Mouse (Mus musculus) liver (tissue): ENCODE measurements around the gene Gm45140.
"Not testable (repeated sequence)": the region's sequence is repeated elsewhere in the genome, so short reads cannot be mapped to it uniquely, and the experiment has no call there.

Source experiments
- DNase-seq: peaks from one replicate; pipeline ENCODE4 v3.0.0-alpha.2; 2020; ENCODE audit warnings: mixed read lengths

Gene Gm45140

GRCm38 (mm10) chr6:87774909-87775308 is 60.7 kb downstream of the Gm45140 start:
- no peak for DNase-seq

GRCm38 (mm10) chr6:87774466-87774865 is 61.1 kb downstream of the Gm45140 start:
- no peak for DNase-seq

GRCm38 (mm10) chr6:87770626-87771025 is 65.0 kb downstream of the Gm45140 start:
- DNase-seq = peak; percentile 32

GRCm38 (mm10) chr6:87764296-87764695 is 71.3 kb downstream of the Gm45140 start:
- not testable (repeated sequence) for DNase-seq

- peak; percentile 83 for DNase-seq
These were observed 72.0 kb downstream of the Gm45140 start for GRCm38 (mm10) chr6:87763376-87764280.

- DNase-seq = no peak
These were observed 73.4 kb downstream of the Gm45140 start for GRCm38 (mm10) chr6:87762161-87762560.

GRCm38 (mm10) chr6:87759850-87760249 is 75.7 kb downstream of the Gm45140 start:
- no peak for DNase-seq

GRCm38 (mm10) chr6:87759404-87759803 is 76.2 kb downstream of the Gm45140 start:
- DNase-seq = no peak

- no peak for DNase-seq
These were observed 78.7 kb downstream of the Gm45140 start for GRCm38 (mm10) chr6:87756896-87757295.

GRCm38 (mm10) chr6:87755196-87755595 is 80.4 kb downstream of the Gm45140 start:
- no peak for DNase-seq

- DNase-seq = no peak
These were observed 84.0 kb downstream of the Gm45140 start for GRCm38 (mm10) chr6:87751574-87751973.

GRCm38 (mm10) chr6:87750184-87750910 is 85.2 kb downstream of the Gm45140 start:
- no peak for DNase-seq

- no peak for DNase-seq
These were observed 87.1 kb downstream of the Gm45140 start for GRCm38 (mm10) chr6:87748531-87748930.

- no peak for DNase-seq
These were observed 87.5 kb downstream of the Gm45140 start for GRCm38 (mm10) chr6:87748078-87748477.

GRCm38 (mm10) chr6:87746849-87747248 is 88.7 kb downstream of the Gm45140 start:
- peak; percentile 75 for DNase-seq

- peak; percentile 46 for DNase-seq
These were observed 89.5 kb downstream of the Gm45140 start for GRCm38 (mm10) chr6:87746059-87746458.

GRCm38 (mm10) chr6:87745301-87745700 is 90.3 kb downstream of the Gm45140 start:
- no peak for DNase-seq

- no peak for DNase-seq
These were observed 91.0 kb downstream of the Gm45140 start for GRCm38 (mm10) chr6:87744632-87745031.

GRCm38 (mm10) chr6:87743281-87743680 is 92.3 kb downstream of the Gm45140 start:
- DNase-seq = no peak

GRCm38 (mm10) chr6:87742804-87743203 is 92.8 kb downstream of the Gm45140 start:
- DNase-seq = peak; percentile 71

- DNase-seq = no peak
These were observed 93.6 kb downstream of the Gm45140 start for GRCm38 (mm10) chr6:87741978-87742377.

- DNase-seq = peak; percentile 68
These were observed 95.1 kb downstream of the Gm45140 start for GRCm38 (mm10) chr6:87740496-87740895.

GRCm38 (mm10) chr6:87739898-87740297 is 95.7 kb downstream of the Gm45140 start:
- DNase-seq = no peak
